Mouse (Mus musculus): ENCODE data around the gene Poc1b. TPM values are rescaled to one million over a fixed set of nuclear protein-coding genes. Genes with fewer than 3 reads are reported as not detected.

Poc1b gene
- polyA plus RNA-seq, 1 experiment from 2014 or later: 6.7 TPM

DNA sequence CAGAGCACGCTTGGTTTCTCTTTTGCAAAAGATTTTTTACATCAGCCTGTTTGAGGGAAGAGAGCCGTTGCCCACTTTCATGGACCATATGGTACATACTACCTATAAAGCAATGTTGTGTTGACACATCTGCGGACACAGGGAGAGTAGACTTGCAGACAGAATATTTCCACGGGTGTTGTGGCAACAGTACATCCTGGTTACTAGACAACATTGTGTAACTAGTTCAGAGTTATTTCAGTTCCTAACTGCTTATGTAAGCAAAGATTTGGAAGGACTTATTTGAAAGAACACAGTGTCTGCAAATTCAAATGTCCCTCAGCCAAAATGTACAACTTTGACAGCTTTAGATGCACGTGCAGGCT lies 62.9 kb downstream of the Poc1b start:
- Histone ChIP-seq H3K36me3 (ENCODE audit: control insufficient read depth, insufficient read depth, low read length) (no peaks in the 10 kb centered on the region), H3K4me1 (replicated peaks; ENCODE audit: control insufficient read depth, insufficient read depth) (peaks cover 4% of the 10 kb centered on the region; the same call in 1 of the 2 replicates), H3K4me3 (ENCODE audit: low read depth, low read length) (no peak overlapping the region), H3K27me3 (ENCODE audit: control insufficient read depth, insufficient read depth, low read length) (no peaks in the 10 kb centered on the region), H3K27ac (replicated peaks) (peak overlapping the region; percentile 50; the same call in 1 of the 2 replicates), H3K9me3 (ENCODE audit: control insufficient read depth, low read length) (no peaks in the 10 kb centered on the region), H3K4me2 (replicated peaks; ENCODE audit: low read depth) (0 out of 2 replicates have a peak overlapping the region, but pooled peaks have one; percentile 2), H3K9ac (ENCODE audit: low read length) (no peak overlapping the region)
- ATAC-seq (ENCODE audit: low FRiP score, low TSS enrichment) (peak; percentile 83), DNase-seq (ENCODE audit: low spot score) (no peak)
- no peak for TF ChIP-seq CTCF (IDR thresholded peaks at IDR 0.05; ENCODE audit: low read depth)
- TF ChIP-seq EP300 (optimal IDR thresholded peaks at IDR 0.05): peak; percentile 53
- 40% methylated on average over 5 of the region's 5 CpGs for WGBS

DNA sequence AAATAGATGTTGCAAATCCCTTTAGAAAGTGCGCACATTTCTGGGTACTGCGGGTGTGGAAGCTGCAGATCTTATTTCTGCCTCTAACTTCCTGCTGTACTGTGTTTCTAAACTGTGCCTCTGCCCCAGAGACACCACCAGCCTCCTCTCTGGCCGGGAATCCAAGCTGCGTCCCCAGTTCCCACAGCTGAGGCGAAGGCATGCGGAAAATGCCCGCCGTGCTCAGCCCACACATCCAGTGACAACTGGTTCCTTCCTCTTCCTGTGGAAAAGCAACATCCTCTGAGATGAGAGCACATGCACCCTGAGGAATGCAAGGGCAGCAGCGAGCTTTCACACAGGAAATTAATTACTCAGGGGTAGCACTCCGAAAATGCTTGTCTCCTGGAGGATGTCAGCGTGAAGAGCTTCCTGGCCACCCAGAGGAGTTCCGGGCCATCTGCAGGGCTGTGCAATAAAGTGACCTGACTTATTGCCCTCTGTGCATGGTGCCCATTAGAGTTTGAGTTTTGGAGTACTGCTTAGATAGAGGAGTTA lies 65.2 kb downstream of the Poc1b start:
- peak; percentile 67 for ATAC-seq (ENCODE audit: low FRiP score, low TSS enrichment)

DNA sequence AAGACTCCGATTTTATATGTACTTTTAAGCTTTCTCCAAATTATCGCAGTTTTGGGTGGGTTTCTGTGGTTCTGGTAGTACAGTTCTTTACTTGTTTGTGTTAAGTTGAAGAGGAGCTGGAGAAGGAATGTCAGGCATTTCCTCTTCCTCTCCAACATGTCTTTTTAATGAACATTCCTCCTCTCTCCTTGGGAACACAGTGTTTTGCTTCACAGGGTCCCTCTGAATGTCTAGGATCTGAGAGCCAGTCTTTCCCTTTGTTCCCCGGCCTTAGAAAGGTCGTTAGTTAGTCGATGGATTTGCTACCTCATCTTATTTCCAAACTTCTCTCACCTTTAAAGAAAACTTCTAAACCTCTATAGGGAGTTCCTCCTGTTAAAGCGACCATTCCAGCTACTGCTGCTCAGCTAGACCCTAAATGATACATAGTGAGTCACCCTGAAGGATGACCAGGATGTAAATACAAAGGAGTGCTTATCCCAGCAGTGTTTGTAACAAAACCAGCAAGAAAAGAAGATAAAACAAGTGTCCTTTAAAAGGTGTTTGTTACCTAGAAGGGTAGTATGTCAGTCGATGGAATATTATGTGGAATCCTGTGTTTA lies 66.2 kb downstream of the Poc1b start:
- Histone ChIP-seq H3K27me3 (ENCODE audit: control insufficient read depth, insufficient read depth, low read length) (no peaks in the 10 kb centered on the region), H3K9ac (ENCODE audit: low read length) (no peak overlapping the region), H3K9me3 (ENCODE audit: control insufficient read depth, low read length) (no peaks in the 10 kb centered on the region), H3K36me3 (ENCODE audit: control insufficient read depth, insufficient read depth, low read length) (no peaks in the 10 kb centered on the region), H3K4me1 (replicated peaks; ENCODE audit: control insufficient read depth, insufficient read depth) (peaks cover 4% of the 10 kb centered on the region; the same call in 1 of the 2 replicates), H3K27ac (replicated peaks) (no peak overlapping the region), H3K4me2 (replicated peaks; ENCODE audit: low read depth) (no peak overlapping the region), H3K4me3 (ENCODE audit: low read depth, low read length) (no peak overlapping the region)
- TF ChIP-seq CTCF (IDR thresholded peaks at IDR 0.05; ENCODE audit: low read depth) (no peak), EP300 (optimal IDR thresholded peaks at IDR 0.05) (no peak)
- WGBS: 45% methylated on average over 7 of the region's 7 CpGs
- DNase-seq (ENCODE audit: low spot score) (no peak), ATAC-seq (ENCODE audit: low FRiP score, low TSS enrichment) (no peak)

More for the DNA sequence above, 65.2 kb downstream of the Poc1b start:
- Histone ChIP-seq H3K9ac (ENCODE audit: low read length) (no peak overlapping the region), H3K4me3 (ENCODE audit: low read depth, low read length) (no peak overlapping the region), H3K4me1 (replicated peaks; ENCODE audit: control insufficient read depth, insufficient read depth) (peaks cover 4% of the 10 kb centered on the region; the same call in 1 of the 2 replicates), H3K27ac (replicated peaks) (peak overlapping the region; percentile 78), H3K9me3 (ENCODE audit: control insufficient read depth, low read length) (no peaks in the 10 kb centered on the region), H3K36me3 (ENCODE audit: control insufficient read depth, insufficient read depth, low read length) (no peaks in the 10 kb centered on the region), H3K4me2 (replicated peaks; ENCODE audit: low read depth) (no peak overlapping the region), H3K27me3 (ENCODE audit: control insufficient read depth, insufficient read depth, low read length) (no peaks in the 10 kb centered on the region)
- DNase-seq (ENCODE audit: low spot score): peak; percentile 27
- TF ChIP-seq CTCF (IDR thresholded peaks at IDR 0.05; ENCODE audit: low read depth) (no peak), EP300 (optimal IDR thresholded peaks at IDR 0.05) (no peak)
- WGBS: 31% methylated on average over 12 of the region's 12 CpGs

DNA sequence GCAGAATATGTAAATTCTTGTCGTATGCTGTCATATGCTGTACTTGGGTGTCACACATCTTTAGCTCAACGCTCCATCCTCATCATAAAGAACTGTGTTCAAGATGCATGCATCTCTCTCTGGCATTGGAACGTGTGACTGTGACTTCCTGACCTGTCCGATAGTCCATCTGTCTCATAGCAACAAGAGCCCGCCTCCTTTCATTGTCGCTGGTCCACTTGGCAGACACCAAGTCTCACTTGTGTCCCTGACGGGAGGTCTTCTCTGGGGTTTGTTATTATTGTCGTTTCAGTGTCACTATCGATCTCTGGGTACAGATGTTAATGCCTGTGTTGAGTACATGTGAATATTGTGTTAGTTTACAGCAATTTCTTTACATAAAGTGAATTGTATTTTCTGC lies 70.1 kb downstream of the Poc1b start:
- Histone ChIP-seq H3K4me2 (replicated peaks; ENCODE audit: low read depth) (no peak overlapping the region), H3K4me3 (ENCODE audit: low read depth, low read length) (no peak overlapping the region), H3K9me3 (ENCODE audit: control insufficient read depth, low read length) (no peaks in the 10 kb centered on the region), H3K9ac (ENCODE audit: low read length) (no peak overlapping the region), H3K36me3 (ENCODE audit: control insufficient read depth, insufficient read depth, low read length) (no peaks in the 10 kb centered on the region), H3K27me3 (ENCODE audit: control insufficient read depth, insufficient read depth, low read length) (no peaks in the 10 kb centered on the region), H3K27ac (replicated peaks) (no peak overlapping the region), H3K4me1 (replicated peaks; ENCODE audit: control insufficient read depth, insufficient read depth) (peaks cover 3% of the 10 kb centered on the region; the same call in 1 of the 2 replicates)
- DNase-seq (ENCODE audit: low spot score) (no peak), ATAC-seq (ENCODE audit: low FRiP score, low TSS enrichment) (no peak)
- TF ChIP-seq EP300 (optimal IDR thresholded peaks at IDR 0.05): no peak
- TF ChIP-seq CTCF (IDR thresholded peaks at IDR 0.05; ENCODE audit: low read depth): no peak
- 85% methylated on average over 9 of the region's 9 CpGs for WGBS

- no peaks in the 10 kb centered on the region for H3K9me3 ChIP-seq (ENCODE audit: control insufficient read depth, low read length)
- no peak overlapping the region for H3K27ac ChIP-seq (replicated peaks)
- DNase-seq (ENCODE audit: low spot score) (no peak), ATAC-seq (ENCODE audit: low FRiP score, low TSS enrichment) (no peak)
- H3K9ac ChIP-seq (ENCODE audit: low read length): no peak overlapping the region
- H3K27me3 ChIP-seq (ENCODE audit: control insufficient read depth, insufficient read depth, low read length): no peaks in the 10 kb centered on the region
- no peaks in the 10 kb centered on the region for H3K4me1 ChIP-seq (replicated peaks; ENCODE audit: control insufficient read depth, insufficient read depth)
- no peak overlapping the region for H3K4me3 ChIP-seq (ENCODE audit: low read depth, low read length)
- no peak overlapping the region for H3K4me2 ChIP-seq (replicated peaks; ENCODE audit: low read depth)
- TF ChIP-seq CTCF (IDR thresholded peaks at IDR 0.05; ENCODE audit: low read depth) (peak; percentile 51), EP300 (optimal IDR thresholded peaks at IDR 0.05) (no peak)
- H3K36me3 ChIP-seq (ENCODE audit: control insufficient read depth, insufficient read depth, low read length): no peaks in the 10 kb centered on the region
- 89% methylated on average over 2 of the region's 2 CpGs for WGBS
Observed at GRCm38 (mm10) chr10:99178118-99178517, 71.3 kb downstream of the Poc1b start.

DNA sequence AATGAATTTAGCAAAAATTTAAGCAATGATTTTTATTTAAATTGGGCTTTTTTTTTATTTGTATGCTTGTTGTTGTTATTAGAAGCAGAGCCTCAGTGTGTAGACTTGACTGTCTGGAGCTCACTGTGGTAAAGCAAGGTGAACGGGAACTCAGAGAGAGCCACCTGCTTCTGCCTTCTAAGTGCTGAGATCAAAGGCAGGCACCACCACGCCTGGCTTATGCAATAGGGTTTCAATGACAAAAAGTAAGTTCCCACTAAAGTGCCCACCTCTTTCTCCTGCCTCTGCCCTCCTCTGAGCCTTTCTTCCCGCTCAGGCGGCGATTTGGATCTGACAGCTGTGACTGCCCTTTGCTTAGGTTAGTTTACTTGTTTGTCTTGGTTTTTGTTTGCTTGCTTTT lies 72.3 kb downstream of the Poc1b start:
- no peak overlapping the region for H3K9ac ChIP-seq (ENCODE audit: low read length)
- DNase-seq (ENCODE audit: low spot score) (no peak), ATAC-seq (ENCODE audit: low FRiP score, low TSS enrichment) (no peak)
- no peaks in the 10 kb centered on the region for H3K9me3 ChIP-seq (ENCODE audit: control insufficient read depth, low read length)
- TF ChIP-seq EP300 (optimal IDR thresholded peaks at IDR 0.05): no peak
- TF ChIP-seq CTCF (IDR thresholded peaks at IDR 0.05; ENCODE audit: low read depth): no peak
- no peaks in the 10 kb centered on the region for H3K36me3 ChIP-seq (ENCODE audit: control insufficient read depth, insufficient read depth, low read length)
- H3K27ac ChIP-seq (replicated peaks): no peak overlapping the region
- no peaks in the 10 kb centered on the region for H3K27me3 ChIP-seq (ENCODE audit: control insufficient read depth, insufficient read depth, low read length)
- no peaks in the 10 kb centered on the region for H3K4me1 ChIP-seq (replicated peaks; ENCODE audit: control insufficient read depth, insufficient read depth)
- H3K4me2 ChIP-seq (replicated peaks; ENCODE audit: low read depth): no peak overlapping the region
- no peak overlapping the region for H3K4me3 ChIP-seq (ENCODE audit: low read depth, low read length)
- WGBS: 89% methylated on average over 5 of the region's 5 CpGs
